Mouse (Mus musculus): ENCODE measurements at regions not wholly inside any gene's neighbourhood (a gene's known extent, or its start where the extent isn't known, plus 50 kb on each side); places are given as distances from the start of the nearest gene placed in this dataset.

DNA sequence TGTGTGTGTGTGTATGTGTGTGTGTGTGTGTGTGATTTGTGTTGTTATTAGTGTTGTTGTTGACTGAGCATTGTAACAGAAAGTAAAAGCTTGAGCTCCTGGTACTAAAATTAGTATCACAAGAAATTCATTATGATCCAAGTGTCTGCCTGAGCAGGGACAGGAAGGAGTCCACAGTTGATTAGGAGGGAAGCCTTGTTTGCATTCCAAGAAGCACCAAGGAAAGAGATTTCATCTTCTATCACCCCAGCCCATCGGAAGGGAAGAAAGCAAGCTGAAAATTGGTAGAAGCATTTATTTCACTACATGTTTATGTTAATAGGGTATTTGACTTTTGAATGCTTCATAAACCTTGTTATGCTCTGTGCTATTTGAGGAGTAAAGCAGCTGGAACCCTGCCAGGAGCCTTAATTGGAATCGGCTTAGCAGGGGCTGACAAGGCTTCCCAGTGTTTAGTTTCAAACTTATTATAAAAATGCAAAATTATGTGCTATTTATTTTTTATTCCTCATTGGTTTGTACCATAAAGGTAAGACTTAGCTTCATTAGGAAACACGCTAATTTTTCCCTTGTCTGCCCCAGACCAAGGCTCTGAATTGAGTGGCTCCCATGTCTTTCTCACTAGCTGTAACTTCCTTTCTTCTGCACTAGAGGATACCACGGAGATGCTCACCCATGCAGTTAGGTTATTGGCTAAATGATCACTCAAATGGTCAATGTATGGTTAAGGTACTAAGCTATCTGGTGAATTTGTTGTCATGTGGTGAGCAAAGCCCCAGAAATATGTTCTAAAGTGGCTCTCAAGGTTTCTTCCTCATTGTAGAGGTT, 318.6 kb downstream of the Serpinb8 start:
- no peak for DNase-seq (ENCODE audit: low spot score in 2 of 2)

DNA sequence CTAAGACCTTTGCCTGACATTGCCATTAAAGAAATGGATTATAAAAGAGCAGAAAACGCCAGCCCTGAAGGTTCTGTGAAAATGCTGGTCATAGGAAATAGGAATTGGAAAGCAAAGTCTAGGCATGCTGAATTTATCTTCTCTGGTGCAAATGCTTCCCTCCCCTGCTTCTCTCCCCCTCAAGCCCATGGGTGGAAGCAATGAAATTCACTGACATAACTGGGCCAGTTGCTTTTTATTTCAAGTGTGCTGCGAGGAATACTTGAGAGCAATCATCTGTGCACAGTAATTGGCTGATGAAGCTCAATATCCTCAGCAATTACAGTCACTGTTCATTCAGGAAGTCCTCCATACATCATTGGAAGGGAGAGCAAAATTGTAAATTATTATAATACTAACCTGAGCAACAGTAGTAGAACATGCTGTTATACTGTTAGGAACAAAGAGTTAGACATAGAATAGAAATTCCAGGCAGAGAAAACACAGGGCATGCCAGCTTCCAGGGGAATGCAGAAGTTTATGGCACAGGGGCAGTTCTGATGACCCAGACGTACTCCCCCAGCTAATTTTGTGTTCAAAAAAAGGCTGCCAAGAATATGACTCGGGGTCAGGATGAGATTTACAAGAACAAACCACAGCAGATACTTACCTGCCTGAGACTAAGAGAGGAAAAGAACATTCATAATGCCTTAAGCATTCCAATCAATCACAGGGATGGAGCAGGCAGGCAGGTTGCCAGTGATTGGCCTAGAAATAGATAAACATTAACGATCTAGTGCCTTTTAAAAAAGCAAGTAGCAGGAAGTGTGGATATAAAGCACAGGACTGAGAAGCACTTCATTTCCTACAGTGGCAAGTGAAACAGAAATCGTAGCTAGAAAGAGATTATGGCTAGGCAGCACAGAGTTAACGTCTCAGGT, 325.1 kb downstream of the Serpinb8 start:
- DNase-seq (ENCODE audit: low spot score in 2 of 2), result no peak

DNA sequence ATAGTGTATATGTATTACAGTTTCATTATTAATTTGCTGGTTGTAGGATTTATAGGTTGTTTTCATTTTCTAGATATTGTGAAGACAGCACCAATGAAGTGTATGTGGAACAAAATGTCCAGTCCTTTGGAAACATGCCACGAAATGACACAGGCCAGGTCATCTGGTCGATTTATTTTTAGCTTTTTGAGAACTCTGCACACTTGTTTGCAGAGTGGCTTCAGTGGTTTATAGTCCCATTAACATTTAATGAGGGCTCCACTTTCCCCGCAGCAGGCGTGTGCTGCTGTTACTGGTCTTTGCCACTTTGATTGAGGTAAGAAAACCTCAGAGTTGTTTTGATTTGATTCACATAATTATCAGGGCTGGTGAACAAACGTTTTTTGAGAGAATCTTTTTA, 327.2 kb downstream of the Serpinb8 start:
- DNase-seq (ENCODE audit: low spot score in 2 of 2), result no peak

DNA sequence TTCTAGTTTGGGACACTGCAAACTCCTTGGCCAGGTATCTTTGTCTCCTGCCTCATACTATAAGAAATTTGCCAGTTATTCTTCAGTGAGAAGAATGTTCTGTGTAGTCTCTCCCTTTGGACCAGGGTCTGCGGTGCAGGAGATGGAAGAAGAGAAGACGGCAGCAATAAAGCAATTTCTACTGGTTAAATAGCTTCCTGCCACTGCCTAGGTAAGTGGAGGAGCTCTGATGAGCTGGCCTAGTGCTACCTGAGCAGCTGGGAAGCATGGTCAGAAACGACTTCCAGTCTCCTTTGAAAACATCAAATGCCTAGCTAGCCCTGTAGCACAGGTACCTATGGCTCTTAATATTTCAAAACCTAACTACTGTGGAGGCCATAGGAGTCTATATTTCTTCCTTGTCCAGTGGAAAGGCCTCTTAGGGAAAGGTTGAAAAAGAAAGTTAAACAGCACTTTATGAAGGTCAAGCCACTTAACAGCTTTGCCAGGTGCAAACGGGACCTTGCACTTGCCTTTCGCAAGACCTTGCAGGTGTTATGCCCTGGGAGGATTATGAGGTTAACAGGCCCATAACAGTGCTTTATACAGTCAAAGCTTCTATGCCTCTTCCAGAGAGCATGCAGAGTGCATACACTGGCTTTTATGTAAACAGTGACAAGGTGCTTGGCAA, 351.9 kb downstream of the Serpinb8 start:
- no peak for DNase-seq (ENCODE audit: low spot score in 2 of 2)

DNA sequence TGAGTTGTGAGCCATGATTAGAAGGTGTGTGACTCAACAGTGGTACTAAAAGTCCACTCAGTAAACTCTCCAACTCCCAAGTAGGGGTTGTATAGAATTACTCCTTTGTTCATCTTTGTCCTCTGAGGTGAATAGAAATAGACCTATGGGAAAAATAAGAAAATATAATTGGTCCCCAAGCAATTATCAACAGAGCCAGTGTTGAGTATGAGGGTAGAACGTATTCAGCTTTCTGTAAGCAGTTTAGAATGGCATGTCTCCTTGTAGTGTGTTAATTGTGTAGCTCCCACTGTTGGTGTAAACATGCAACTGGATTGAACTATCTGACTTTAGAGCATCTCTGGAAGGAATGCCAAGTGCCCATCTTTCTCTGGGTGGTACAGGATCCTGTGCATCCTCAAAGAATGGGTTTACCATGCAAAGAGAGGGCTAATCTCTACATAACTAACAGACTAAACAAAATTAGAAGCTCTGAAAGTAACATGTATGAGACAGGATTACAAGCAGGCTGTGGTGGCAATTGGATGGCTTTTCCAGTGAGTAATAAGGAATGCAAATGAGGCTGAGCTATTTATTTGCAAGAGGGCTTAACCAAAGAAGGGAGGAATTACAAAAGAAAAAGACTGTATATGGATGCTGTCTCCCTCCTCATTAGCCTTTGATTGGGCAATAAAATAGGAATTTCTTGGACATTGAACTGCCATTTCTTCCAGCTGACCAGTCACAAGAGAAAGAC, 356.6 kb downstream of the Serpinb8 start:
- no peak for DNase-seq (ENCODE audit: low spot score in 2 of 2)

DNA sequence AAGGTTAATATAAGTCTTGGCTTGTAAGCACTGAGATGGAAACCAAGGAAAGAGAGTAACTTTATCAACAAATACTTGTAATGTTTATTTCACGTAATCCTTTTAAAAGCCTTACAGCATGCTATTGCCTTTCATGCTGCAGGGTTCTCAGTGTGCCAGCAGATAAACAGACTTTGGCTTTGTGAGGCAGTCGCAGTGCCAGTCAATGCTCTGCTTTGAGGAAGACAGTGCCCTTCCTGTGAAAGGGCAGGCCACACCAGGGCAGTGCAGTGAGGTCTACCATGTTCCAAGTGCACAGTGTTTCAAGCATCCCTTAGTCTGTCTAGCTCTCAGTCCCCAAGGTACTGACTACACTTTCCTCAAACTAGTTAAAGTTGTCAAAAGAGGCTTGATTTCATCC, 360.6 kb downstream of the Serpinb8 start:
- no peak for DNase-seq (ENCODE audit: low spot score in 2 of 2)

DNA sequence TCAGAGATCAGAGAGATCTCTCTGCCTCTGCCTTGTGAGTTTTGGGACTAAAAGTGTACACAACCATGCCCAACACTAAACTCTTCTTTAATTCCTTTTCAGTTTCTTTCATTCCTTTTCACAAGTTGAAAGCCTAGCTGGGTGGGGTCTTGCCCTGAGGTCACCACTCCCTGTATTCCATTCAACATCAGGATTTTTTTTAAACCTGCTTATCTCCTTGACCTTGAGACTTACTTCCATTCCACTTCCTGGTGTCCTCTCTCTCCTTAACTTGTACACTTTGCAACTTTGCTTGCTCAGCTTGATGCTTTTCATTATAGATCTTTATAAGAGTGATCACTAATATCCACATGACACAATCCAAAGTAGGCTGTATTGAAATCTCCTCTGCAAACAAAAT, 371.2 kb downstream of the Serpinb8 start:
- DNase-seq (ENCODE audit: low spot score in 2 of 2), result no peak

DNA sequence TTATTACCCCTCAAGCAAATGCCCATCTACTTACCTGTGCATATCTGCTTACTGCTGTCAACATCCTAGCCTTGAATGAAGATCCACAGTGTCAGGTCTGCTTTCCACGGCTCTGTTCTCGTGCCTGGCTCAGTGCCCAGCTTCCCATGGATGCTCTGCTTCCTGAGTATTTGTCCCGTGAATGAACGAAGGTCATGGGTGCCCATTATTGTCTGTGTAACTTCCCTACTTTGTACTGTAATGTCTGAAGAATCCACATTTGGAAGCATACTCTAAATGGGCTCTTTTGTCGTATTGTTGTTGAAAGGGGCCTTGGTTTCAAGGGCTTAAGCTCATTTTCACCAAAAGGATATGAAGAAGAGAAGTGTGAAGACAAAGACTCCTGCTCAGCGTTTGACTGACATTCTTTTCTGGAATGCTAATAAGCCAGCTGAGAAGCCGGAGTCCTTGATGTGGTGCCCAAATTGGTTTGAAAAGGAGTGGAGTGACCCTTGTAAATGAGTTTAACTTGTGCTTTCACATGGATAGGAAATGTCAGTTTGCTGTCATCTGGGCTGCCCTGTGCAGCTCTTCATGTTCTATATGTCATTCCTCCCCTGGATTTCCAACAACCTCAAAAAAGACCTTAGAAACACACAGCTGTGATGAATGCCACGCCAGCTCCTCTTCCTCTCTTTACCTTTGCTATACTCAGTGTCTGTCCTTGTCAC, 386.0 kb downstream of the Serpinb8 start:
- no peak for DNase-seq (ENCODE audit: low spot score in 2 of 2)

DNA sequence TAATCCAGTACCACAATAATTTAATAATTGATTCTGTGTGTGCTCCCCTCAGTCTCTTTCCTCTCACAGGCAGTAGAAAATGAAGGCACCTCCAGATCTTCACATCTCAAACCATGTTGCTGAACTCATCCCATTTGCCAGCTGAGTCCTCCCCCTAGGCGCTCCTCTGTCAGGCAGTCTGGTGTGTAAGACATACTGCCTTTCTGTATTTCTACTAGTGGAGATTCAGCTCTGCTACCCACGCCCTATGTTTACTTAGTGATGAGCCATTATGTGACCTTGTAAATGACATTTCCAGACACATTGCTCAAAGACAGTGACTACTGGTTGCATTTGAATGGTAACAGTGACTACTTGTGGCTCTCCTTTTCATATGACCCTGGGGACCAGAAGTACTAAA, 387.9 kb downstream of the Serpinb8 start:
- DNase-seq (ENCODE audit: low spot score in 2 of 2), result no peak

DNA sequence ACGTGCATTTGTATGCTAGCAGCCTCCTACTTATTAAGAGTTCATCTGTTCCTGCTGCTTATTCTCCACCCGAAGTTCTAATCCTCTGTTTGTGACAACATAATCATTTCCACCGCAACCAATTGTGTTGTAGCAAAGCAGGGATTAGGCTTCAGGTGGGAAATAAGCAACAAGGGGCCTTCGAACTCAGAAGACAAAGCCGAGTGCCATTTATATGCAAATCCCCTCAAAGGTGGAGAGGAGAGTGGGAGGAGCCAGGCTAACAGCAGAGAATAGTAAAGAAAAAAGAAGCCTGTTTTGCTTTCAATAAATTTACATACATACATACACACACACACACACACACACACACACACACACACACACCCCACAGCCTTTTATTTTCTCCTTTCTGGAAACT, 388.6 kb downstream of the Serpinb8 start:
- DNase-seq (ENCODE audit: low spot score in 2 of 2), result no peak

DNA sequence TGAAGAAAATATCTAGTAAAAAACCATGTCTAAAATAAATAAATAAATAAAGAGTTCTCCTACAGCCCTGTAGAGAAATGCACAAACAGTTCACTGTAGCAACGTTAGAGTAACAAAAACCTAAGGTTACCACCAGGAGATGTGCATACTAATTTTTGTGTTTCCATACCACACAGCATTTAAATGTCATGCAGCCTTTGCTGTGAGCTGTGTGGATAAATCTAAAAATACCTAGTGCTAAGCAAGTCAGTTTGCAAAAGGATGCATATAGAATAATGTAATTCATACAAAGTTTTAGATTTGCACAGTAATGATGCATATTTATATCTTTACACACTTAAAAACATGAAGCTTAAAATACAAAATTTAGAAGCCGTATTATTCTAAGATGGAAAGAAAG, 395.8 kb downstream of the Serpinb8 start:
- no peak for DNase-seq (ENCODE audit: low spot score in 2 of 2)

DNA sequence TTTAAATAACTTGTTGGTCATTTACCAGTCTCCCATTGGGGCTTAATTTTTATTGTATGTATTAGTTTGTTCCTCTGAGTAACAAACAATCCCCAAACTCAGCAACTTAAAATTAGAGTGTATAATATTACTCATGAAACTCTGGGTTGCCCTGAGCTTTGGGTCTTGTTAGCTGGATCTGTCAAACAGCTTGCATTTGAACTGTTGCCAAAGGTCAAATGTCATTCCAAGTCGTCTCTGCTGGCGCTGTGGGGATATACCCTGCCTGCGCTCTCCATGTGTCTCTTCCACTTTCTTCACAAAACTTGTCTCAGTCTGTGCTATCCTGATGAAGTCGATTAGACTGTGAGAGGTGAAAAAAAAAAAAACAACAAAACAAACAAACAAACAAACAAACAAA, 398.3 kb downstream of the Serpinb8 start:
- no peak for DNase-seq (ENCODE audit: low spot score in 2 of 2)

DNA sequence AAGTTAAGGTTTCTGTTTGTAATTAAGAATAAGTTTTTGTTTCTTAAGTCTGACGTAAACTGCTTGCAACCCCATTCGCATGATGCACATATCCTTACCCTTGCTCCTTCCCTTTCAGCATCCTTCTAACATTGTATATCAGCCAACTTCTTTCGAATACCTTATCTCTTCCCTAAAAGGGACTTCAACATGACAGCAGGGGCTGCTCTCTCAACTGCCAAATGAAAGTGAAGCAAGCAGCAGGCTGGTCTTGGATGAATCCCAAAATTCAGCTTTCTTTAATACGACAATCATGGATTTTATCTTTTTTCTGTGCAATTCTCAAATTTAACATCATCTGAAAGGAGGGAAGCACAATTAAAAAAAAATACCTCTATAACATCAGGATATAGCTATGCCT, 403.2 kb downstream of the Serpinb8 start:
- DNase-seq (ENCODE audit: low spot score in 2 of 2), result no peak

DNA sequence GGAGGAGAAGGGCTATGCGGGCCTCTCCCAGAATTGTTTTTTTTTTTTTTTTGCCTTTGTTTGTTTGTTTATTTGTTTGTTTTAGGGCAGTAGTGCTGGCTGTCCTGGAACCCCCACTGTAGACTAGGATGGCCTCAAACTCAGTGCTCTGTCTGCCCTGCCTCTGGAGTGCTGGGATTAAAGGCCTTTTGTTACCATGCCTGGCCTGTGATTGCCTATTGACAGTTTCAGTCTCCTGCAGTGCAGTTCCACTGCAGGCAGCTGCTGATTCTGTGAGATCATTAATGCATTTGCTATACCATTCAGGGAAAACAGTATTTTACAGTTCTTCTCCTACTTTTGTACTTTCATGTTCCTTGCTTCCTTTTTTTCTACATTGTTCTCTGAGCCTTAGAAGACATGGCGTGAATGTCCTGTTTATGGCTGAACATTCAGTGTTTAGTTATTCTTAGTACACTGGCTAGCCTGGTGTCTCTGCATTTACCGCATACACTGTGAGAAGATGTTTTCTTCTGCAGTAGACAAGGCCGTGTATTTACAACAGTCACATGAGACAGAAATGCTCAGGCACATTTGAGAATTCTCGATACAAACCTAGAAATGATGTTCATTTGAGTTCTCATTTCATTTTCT, 434.0 kb downstream of the Serpinb8 start:
- DNase-seq (ENCODE audit: low spot score in 2 of 2), result no peak

DNA sequence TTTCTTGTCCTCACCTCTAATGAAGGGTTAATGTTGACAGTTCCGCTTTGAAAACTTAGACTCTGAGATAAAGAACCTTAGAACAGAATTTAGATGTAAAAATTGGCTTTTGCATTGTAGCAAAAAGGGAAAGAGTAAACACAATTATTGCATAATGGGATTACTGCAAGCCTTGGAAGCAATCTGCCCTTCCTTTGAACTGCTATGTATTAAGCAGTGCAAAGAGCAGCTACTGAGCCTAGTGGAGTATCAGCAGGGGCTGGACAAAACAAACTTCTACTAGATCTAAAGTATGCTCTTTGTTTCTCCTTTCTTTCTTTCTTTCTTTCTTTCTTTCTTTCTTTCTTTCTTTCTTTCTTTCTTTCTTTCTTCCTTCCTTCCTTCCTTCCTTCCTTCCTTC, 434.9 kb downstream of the Serpinb8 start:
- DNase-seq (ENCODE audit: low spot score in 2 of 2), result no peak

DNA sequence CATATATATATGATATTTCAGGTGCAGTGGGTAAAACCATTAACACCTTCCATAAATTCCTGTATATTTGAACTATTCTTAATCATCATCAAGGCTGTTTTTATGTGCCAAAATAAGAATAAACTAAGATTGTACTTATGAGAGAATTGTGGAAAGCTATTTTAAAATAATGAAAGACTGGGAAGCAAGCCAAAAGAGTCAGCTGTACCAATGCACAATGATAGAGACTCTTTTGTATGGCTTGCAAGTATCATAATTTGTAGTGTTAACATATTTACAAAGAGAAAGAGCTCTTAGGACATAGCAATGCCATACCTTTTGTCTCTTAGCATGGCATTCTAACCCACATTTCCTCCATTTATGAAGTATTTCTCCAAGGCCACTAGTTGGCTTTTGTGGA, 436.7 kb downstream of the Serpinb8 start:
- DNase-seq (ENCODE audit: low spot score in 2 of 2), result no peak

DNA sequence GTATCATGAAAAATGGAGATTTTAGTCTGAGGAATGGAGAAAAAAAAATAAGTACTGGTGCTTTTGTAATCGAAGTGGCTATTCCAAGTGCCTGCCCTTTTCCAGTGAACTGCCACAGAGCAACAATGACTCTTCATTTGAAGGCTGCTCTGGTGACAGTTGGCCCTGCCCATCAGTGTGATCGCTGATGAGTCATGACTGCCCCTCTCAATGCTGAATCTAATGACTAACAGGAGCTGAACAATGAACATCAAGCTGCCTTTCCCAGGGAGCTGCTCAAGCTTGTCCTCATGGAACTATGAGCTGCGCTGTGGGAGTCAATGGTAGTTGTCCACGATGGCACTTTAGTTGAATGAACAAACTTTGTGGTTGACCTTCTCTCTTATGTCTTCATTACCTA, 456.4 kb downstream of the Serpinb8 start:
- no peak for DNase-seq (ENCODE audit: low spot score in 2 of 2)

DNA sequence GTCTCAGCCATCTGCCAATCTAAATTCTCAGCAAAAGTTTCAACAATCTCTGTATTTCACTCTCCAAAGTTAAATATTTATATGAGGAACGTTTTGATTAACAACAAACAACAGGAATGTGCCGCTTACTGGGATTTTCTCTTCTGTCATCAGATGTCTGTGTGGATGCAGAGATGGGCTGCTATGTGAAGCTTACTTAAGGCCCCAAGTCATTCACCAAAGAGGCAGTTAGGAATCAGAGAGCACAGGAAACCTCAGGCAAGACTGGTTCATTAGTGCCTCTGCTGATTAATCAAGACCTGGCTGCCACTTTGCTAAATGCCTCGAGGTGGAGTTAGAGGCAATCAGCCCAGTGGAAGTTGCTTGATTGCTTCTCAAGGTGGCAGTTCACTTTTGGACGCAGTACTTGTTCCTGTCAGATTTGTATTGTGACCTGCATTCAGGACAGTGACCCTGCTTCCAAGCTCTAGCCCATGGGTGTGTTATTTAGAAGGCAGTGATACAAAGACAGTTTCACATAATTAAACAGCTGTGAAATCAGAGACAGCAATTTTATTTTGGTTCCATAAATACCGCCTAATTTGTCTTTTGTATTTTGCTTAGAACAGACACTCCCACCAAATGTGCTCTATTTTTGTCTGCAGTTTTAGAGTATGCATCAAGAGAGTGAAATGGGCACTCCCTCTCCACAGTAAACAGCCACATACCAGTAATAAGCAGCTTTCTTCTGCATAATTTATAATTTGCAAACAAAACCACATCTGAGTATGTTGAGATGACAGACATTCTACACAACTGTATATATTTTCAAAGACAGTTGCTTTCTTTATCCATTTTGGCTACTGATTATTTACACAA, 457.3 kb downstream of the Serpinb8 start:
- no peak for DNase-seq (ENCODE audit: low spot score in 2 of 2)

DNA sequence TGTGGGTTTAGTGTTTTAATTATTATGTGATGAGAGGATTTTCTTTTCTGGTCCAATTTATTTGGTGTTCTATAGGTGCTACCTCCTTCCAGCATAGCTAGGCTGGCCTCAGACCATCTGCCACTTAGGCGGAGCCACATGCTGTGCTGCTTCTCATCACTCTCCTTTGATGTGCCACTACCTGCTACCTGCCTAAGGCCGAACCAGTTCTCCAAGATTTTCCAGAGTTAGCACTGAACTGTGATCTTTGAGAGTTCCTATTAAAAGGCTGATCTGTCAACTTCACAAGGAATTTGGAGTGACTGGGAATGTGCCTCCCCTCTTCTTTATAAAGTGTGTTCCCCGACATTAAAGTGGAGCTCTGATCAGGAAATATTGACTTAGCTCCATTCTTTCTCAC, 504.8 kb downstream of the Serpinb8 start:
- no peak for DNase-seq (ENCODE audit: low spot score in 2 of 2)
